Mouse (Mus musculus): ENCODE data around the gene Amd1.
A peak's percentile ranks its signal among the peaks of the same experiment; 100 is the strongest.

The Amd1 gene

GRCm38 (mm10) chr10:40256716-40257115 is 45.3 kb downstream of the Amd1 start:
- peak in 1 of 2 experiments; percentile 17 for DNase-seq (ENCODE audit: low spot score in 2 of 2)

GRCm38 (mm10) chr10:40250969-40251368 is 51.0 kb downstream of the Amd1 start:
- no peak for DNase-seq (ENCODE audit: low spot score in 2 of 2)

- DNase-seq (ENCODE audit: low spot score in 2 of 2) = no peak
Observed at GRCm38 (mm10) chr10:40249625-40250024, 52.4 kb downstream of the Amd1 start.

- DNase-seq (ENCODE audit: low spot score in 2 of 2) = no peak
Observed at GRCm38 (mm10) chr10:40247166-40247716, 54.7 kb downstream of the Amd1 start.

- peak; percentile 72 to 82 for DNase-seq (ENCODE audit: low spot score in 2 of 2)
Observed at GRCm38 (mm10) chr10:40246374-40247165, 55.4 kb downstream of the Amd1 start, which contains the start of gene Rpf2. Gene Rpf2 (minus strand): TSS chr10:40247036.

- no peak for DNase-seq (ENCODE audit: low spot score in 2 of 2)
Observed at GRCm38 (mm10) chr10:40237826-40238225, 64.2 kb downstream of the Amd1 start.
